Mouse (Mus musculus) heart, adult 9 months (tissue): Measurements from ENCODE around the gene Bex3.
"Not testable (repeated sequence)": the region's sequence is repeated elsewhere in the genome, so short reads cannot be mapped to it uniquely, and the experiment has no call there.

Source experiments
- DNase-seq, 2 experiments: peaks; one replicate each; pipeline ENCODE4 v3.0.0; 2022; ENCODE audit warnings: low spot score in 2 of 2

Gene Bex3

DNA sequence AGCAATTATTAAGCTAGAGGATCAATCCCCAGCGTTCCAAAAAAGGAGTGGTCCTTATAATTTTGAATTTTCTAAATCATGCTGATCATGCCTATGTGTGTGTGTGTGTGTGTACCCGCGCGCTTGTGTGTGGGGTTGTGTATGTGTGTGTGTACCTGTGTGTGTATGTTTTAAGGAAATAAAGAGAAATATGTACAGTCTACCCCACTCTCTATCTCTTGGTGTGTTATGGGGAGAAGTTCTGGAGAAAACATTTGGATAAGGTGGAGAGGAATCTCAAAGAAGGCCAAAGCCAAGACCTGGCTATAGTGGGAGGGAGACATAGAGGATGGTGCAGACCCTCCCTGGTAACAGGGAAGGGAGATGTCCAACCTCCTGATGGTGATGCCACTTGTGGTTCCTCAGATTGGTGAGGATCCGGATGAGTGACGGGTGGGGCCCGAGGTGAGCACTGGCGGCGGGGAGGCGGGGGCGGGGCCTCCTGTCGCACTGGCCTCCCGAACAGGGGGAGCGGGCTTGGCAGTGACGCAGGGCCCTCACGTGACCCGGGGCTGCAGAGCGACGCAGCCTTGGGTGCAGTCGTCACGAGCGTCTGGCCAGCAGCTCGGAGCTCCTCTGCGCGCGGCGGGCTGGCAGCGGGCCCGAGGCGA lies at the start of gene Bex3:
TSS of gene Bex3 (plus strand) at position 511 of the 650 bp plus-strand sequence.
- DNase-seq: peak; percentile 14 to 28

DNA sequence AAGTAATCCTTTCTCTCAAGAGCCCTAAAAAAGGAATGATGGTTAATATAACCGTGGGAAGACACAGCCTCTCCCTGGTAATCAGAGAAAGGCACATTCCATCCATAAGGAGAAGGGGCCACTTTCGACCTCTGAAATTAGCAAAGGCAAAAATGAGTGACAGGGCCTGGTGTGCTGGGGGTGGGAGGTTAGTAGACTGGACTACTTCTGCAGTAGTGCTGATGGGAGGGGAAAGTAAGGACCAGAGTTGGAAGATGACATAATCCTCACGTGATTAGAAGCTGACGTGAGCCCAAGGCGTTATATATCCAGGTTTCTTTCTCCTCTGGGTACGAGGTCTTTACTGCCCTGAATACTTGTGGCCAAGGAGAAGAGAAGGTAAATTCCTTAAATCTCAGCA lies 46.3 kb upstream of the Bex3 start:
- DNase-seq: no peak

- no peak for DNase-seq
Measured at GRCm38 (mm10) chrX:136227768-136228167, 42.3 kb upstream of the Bex3 start.

GRCm38 (mm10) chrX:136238118-136238517 lies 31.9 kb upstream of the Bex3 start:
- DNase-seq: no peak

GRCm38 (mm10) chrX:136243181-136243580 lies 26.9 kb upstream of the Bex3 start:
- no peak for DNase-seq

- DNase-seq: peak; percentile 72 to 75
Measured at GRCm38 (mm10) chrX:136244574-136245229, 25.4 kb upstream of the Bex3 start, which contains the start of gene Tceal9. Tceal9 (plus strand) TSS chrX:136245079.

- peak in 1 of 2 experiments; percentile 2 for DNase-seq
Measured at GRCm38 (mm10) chrX:136245521-136246071, 24.5 kb upstream of the Bex3 start.

GRCm38 (mm10) chrX:136248811-136249210 lies 21.2 kb upstream of the Bex3 start:
- no peak for DNase-seq

DNA sequence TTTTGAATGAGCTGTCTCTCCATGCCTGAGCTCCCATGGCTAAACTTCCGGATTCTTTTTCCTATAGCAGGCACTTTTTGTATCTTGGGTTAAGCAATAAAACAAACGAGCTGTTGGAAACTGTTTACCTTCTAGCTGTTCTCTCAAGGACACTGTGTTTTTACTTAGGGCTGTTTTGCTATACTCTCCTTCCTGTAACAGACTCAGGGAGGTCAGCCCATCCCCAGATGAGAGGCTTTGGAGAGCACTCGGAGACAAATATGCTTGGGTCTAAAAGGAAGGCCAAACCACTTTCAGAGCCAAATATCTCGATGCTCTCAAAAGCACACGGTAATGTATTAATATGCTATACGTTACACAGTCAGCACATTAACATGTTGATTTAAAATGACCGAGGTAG lies 20.4 kb upstream of the Bex3 start:
- no peak for DNase-seq

DNA sequence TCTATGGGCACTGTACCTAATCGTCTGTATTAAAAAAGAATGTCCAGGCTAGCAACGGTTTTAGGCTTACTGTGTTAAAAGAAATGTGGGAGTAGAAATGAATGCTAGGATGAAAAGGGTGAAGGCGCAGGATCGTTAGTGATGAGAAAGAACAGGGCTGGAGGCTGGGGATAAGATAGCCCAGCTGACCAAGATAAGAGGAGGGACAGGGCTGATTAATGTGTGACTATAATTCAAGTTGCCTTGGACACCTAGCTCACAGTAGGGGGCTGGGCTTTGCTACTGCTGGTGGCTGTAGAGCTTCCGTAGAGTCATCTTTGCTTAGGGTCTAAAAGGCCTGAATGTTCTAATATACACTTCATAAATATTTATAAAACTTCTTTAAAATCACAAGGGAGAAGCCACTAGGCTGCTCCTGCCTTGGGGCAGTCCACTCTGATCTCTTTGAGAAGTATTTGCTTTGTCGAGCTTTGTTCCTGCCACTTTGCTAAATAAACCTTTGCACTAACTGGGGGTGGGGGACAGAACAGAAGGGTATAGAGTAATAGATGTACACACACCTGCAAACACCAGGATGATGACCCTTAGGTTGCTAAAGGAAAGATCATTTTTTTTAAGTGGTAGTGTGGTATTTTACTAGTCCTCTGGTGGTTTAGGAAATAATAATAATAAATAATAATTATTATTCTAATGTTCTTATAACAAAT lies 17.9 kb upstream of the Bex3 start:
- no peak for DNase-seq

- no peak for DNase-seq
Measured at GRCm38 (mm10) chrX:136267720-136268119, 2.3 kb upstream of the Bex3 start.

DNA sequence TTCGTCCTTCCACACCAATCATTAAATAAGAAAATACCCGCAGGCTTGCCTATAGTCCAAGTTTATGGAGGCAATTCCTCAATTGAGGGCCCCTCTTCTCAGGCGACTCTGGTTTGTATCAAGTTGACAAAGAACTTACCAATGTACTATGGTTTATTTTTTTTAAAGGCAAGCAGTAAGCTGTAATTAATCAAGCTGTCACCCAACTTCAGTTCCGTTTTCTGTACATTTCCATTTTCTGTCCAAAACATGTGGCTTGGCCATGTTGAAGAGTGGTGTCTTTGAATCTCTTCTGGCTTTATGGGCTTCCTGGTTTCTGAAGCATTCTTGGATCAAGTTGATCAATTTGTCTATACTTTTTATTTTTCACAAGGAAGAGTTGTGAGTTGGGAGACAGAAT lies 1.9 kb upstream of the Bex3 start:
- DNase-seq: no peak

- DNase-seq: not testable (repeated sequence)
Measured at GRCm38 (mm10) chrX:136270393-136271111, 499 bp downstream of the Bex3 start.

GRCm38 (mm10) chrX:136274542-136274941 lies 4.5 kb downstream of the Bex3 start:
- DNase-seq: no peak

GRCm38 (mm10) chrX:136275386-136275785 lies 5.3 kb downstream of the Bex3 start:
- DNase-seq: no peak

- DNase-seq: no peak
Measured at GRCm38 (mm10) chrX:136277577-136277976, 7.5 kb downstream of the Bex3 start.

DNA sequence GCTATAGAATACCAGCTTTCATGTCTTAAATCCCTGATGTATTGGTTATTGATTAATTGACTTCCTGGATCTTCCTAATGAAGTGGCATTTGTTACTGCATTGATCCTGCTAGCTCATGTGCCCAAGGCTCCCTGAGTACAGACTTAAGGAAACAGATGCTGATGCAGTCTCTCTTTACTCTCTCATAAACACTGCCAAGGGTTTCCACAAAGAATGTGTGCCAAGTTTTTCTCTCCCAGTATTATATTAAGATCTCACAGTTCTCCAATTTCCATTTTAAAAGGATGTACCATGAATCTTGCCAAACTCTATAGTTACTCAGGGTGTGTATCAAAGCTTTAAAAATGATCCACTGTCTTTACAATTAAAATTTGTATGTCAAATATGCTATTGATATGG lies 8.3 kb downstream of the Bex3 start:
- no peak for DNase-seq

- no peak for DNase-seq
Measured at GRCm38 (mm10) chrX:136279410-136279809, 9.4 kb downstream of the Bex3 start.

DNA sequence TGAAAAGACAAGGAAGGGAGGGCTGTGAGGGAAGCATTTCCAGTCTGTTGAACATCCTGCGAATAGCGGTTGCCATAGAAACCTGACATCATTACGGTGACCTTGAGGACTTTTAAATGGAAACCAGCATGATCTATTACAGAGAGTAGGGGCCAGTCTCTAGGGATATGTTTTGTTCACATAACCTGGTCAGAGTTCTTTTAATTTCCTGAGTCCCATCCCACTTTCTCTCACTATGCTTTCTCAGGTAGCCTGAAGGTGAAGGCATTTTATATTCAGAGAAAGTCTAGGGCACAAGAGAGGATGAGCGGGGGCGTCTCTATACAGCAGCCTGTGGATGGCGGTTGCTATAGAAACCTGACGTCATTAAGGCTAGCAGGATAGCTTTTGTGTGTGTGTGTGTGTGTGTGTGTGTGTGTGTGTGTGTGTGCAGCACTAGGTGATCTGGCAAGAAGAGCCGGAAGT lies 20.8 kb downstream of the Bex3 start:
- no peak for DNase-seq

DNA sequence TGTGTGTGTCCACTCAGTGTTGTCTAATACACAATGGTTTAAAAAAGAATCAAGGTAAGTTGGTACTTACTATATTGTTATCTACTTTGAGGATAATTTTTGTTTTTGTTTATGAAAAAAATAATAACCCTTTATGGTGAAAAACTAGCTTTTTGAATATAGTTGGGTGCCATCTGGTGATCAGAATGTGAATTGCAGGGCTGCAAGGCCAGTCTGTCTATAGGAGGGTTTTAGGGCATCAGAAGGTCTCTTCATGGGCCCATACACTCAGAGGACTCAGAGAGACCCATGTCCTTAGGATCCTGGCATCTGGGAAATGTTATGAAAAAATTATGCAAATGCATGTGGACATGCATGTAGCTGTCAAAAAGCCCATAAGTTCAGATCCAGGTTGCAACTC lies 34.2 kb downstream of the Bex3 start:
- DNase-seq: peak in 1 of 2 experiments; percentile 7

- no peak for DNase-seq
Measured at GRCm38 (mm10) chrX:136306196-136306595, 36.1 kb downstream of the Bex3 start.

DNA sequence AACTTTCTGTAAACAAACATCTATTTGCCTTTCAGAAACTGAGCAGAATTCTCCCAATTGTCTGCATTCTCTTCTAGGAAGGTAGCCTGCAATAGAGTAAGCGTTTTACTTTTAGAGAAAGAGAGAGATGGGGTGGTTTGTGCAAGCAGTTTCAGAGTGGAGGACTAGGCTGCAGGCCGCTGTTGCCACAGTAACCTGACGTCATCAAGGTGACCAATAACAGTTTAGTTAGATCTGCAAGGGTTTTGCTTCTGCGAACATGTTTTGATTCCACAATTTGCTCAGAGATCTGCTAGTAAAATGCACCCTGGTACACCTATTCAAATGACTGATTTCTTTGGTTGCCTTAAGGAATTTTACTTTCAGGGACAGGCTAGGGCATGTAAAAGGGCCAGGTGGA lies 43.2 kb downstream of the Bex3 start:
- no peak for DNase-seq
